Mouse (Mus musculus) spleen, adult 12 weeks (tissue): ENCODE measurements around the gene Pacrg.

Experiments
- DNase-seq: peaks from one replicate; pipeline ENCODE4 v3.0.0; 2022; ENCODE audit warnings: low spot score

Gene Pacrg

GRCm38 (mm10) chr17:10449800-10450299 is 390.3 kb downstream of the Pacrg start:
- no peak for DNase-seq

GRCm38 (mm10) chr17:10448417-10448816 is 391.7 kb downstream of the Pacrg start:
- DNase-seq, result no peak

GRCm38 (mm10) chr17:10441501-10442111 is 398.5 kb downstream of the Pacrg start:
- DNase-seq, result no peak

- no peak for DNase-seq
Measured at GRCm38 (mm10) chr17:10440961-10441360, 399.1 kb downstream of the Pacrg start.

DNA sequence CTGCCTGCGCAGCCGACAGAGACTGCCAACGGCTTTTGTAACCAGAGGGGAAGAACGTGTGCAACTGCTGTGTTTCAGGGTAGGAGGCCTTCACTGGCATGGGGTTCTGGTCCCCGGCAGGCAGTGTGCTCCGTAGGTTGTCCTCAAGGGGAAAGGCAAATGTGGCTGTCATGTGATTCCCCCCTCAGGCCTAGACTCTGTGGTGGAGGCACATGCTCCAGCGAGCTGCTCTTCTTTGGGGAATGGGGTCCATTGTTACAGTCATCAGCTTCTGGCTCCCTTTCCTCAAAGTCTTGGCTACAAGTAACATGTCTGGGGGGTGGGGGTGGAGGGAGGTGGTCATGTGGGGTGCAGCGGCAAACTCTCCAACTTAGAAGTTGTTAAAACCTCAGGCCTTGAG is 400.3 kb downstream of the Pacrg start:
- DNase-seq, result no peak

DNA sequence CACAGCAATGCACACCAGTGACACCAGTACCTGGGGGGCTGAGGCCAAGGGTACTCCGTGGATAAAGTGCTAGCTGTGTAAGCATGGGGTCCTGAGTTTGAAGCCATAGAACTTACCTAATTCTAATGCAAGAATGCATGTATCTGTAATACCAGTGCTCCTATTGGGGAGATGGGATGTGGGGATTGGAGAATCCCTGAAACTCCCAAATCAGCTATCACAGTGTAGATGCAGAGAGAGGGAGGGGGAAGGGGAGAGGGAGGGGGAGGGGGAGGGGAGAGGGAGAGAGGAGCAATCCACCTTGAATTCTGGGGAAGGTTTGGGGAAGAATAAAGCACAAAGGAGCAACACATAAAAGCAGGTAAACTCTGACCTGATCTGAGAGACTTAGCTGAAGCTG is 405.2 kb downstream of the Pacrg start:
- no peak for DNase-seq

GRCm38 (mm10) chr17:10432525-10433180 is 407.5 kb downstream of the Pacrg start:
- no peak for DNase-seq

DNA sequence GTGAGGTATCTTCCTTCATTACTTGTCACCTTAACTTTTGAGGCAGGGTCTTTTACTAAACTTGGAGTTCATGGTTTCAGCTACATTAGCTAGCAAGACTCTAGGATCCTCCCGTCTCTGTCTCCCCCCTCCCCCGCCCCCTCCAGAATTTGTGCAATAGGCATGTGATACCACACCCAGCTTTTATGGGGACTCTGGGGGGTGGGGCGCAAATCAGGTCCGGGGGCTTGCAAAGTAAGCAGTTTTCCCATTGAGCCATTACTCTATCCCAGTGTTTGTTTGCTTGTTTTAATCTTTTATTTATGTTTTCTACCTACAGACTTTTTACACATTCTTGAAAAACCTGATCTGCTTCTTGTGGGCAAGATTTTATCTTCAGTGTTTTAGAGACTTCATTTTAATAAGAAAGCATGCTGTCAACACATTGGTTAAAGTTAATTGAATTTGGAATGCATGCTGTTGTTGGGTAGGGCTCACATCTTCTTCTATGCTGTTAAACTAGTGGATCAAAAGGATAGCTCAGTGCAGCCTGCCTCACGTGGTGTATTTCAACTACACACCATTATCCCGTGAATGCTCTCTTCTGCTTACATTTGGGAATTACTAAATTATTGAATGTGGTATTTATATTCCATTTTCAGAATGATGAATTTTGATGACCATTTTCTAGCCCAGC is 408.1 kb downstream of the Pacrg start:
- no peak for DNase-seq

- no peak for DNase-seq
Measured at GRCm38 (mm10) chr17:10430831-10431230, 409.3 kb downstream of the Pacrg start.

DNA sequence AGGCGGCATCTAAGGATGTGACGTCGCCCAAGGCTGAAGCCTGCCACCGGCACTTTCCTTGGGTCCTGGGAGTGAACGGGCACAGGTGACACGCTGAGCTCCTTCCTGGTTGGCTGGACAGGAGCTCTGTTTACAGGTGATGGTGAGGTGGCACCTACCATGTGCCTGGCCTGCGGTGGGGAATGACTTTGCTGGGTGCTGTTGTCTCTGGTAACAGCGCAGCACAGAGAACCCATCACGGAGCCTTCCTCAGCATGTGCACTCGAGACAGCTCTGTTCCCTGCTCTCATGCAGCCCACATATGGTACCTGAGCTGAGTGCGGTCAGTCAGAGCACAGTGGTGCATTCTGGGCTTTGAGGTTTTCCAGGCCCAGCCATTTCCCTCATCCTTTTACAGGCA is 410.7 kb downstream of the Pacrg start:
- no peak for DNase-seq

- no peak for DNase-seq
Measured at GRCm38 (mm10) chr17:10425311-10425710, 414.8 kb downstream of the Pacrg start.

GRCm38 (mm10) chr17:10417558-10418253 is 422.4 kb downstream of the Pacrg start:
- no peak for DNase-seq

DNA sequence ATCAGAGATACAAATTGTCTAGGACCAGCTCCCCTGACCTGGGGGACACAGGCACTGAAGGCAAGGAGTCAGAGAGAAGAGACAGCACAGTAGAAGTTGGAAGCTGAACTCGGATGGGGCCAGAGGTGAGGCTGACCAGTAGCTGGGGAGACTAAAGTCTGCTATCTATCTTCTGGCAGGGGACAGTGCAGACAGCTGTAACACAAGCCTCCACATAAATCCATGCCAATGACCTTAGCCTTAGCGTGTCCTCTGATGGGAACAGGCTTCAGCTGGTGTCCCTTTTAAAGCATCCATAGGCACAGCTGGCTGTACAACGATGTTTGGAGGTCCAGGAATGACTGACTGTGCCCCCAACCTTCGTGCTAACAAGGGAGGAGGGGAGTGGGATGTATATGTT is 423.1 kb downstream of the Pacrg start:
- DNase-seq, result no peak

DNA sequence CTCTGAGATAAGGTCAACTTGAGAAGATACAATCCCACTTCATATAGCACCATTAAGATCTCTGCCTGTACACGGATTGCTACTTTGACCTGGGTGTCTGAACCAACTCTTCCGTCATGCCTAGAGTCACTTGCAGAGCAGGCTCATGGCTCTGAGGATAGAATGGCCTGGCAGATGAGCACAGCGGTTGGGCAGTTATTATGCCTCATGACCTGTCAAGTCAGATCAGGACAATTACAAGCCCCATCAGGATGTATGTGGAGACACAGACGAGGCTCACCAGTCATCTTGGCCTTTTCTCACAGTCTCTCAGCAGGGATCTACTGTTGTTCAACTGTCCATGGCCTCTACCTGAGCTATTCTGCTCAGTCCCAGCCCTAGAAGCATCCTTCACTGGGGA is 424.0 kb downstream of the Pacrg start:
- DNase-seq, result no peak

GRCm38 (mm10) chr17:10414383-10414782 is 425.7 kb downstream of the Pacrg start:
- DNase-seq, result no peak

DNA sequence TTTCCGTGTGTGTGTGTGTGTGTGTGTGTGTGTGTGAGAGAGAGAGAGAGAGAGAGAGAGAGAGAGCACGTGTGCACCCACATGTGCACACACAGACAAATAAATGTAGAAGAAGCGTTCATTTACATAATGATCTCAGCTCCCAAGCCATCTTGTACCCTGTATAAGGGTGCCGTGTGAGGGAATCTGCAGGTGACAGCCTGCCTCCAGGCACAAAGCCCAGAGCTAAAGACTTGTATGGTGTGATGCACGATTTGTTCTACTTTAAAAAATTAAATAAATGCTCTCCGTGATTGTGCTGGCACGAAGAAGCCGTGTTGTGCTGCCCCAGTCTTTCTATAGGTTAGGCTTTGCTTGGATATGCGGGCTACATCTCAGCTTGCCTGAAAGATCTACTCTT is 426.2 kb downstream of the Pacrg start:
- DNase-seq, result no peak

DNA sequence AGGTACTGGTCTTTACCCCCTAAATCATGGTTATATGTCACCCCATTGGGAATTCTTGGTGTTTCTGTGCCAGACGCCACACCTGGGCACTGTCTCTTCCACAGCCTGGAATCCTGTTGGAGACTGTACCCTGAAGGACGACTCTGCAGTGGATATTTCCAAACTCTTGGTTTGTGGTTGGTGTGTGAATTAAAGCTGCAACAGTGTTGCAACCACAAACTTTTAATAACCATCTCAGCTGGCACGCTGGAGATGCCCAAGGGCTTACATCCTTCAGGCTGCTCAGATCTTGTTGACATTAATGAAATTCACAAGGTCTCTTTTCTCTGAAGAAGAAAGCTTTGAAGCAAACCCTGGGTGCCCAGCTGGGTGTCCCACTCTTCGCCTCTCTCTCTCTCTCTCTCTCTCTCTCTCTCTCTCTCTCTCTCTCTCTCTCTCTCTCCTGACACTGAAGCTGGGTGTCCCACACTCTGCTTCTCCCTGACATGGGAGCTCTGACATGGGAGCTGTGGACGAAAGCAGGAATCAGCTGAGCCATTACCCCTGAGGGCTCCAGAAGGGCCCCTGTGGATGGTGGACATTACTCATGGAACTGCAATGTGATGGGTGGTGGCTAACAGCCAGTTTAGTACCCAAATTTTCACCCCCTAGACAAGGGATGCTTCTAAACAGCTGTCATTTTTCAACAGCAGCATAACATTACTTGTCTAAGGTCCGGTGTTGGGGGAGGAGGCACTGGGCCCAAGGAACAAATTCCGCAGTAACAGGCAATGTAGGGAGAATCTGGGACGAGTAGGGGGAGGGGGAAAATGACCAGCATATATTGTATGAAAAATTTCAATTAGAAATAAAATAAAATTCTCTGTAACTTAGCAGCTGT is 429.3 kb downstream of the Pacrg start:
- no peak for DNase-seq

- no peak for DNase-seq
Measured at GRCm38 (mm10) chr17:10408681-10409081, 431.4 kb downstream of the Pacrg start.

DNA sequence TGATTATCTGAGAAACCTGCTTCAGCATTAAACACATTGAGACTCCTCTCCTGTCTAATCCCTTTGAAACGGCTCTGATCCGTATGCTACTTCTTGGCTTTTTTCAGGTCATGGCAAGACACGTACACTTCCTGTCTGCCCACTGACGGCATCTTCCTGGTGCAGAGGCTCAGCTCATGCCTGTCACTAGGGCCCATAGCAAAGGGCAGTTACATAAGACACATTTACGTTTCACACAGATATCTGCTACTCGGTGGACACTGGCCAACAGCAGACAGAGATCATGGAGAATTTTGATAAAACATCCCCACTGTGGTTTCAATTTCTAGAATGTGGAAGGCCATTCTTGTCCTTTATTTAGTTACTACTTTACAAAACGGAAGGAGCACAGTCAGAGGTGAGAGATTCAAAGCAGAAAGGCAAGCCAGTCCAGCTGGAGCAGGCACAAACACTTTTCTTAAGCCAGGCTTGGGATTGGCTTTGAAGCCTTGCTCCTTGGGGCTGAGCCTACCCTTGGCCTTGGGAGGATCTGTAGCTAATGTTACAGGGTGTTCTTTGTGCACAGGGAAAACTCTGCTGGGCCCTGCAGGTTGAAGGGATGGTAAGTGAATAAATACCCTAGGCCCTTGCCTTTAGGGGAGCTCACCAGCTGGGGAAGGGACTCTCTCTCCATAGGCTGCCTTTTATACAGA is 432.9 kb downstream of the Pacrg start:
- DNase-seq, result no peak

GRCm38 (mm10) chr17:10406311-10406710 is 433.8 kb downstream of the Pacrg start:
- no peak for DNase-seq

DNA sequence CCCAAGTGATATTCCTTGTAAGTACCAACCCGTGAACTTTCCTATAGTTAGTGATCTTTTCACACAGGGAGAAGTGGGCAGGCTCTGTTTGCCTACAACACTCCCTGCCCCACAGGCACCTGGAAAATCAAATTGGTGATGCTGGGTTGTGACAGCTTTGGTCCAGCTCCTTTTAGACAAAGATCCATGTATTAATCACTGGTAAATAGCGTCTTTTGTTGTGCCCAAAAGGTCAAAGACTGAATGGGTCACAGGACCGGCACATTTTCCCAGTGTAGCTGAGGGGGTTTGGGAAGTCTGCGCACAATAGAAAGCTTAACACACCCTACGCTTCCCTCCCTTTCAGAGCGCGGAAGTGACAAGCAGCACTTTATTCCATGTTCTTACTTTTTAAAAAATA is 434.2 kb downstream of the Pacrg start:
- DNase-seq, result no peak
